Mouse (Mus musculus): ENCODE measurements around the gene Dnah8.

GRCm38 (mm10) chr17:30637714-30638113 lies 13.6 kb downstream of the Dnah8 start:
- no peak for TF ChIP-seq GATA1 (IDR thresholded peaks at IDR 0.05; ENCODE audit: borderline replicate concordance, low read length)
- no peak for TF ChIP-seq FLI1 (IDR thresholded peaks at IDR 0.05; ENCODE audit: low read length)

Data from megakaryocyte, embryonic 14.5 days (primary cell).